Mouse (Mus musculus): ENCODE measurements at regions not wholly inside any gene's neighbourhood (a gene's known extent, or its start where the extent isn't known, plus 50 kb on each side); places are given as distances from the start of the nearest gene placed in this dataset.

GRCm38 (mm10) chr16:86044695-86045094 is 143.1 kb upstream of the Adamts5 start:
- TF ChIP-seq POLR2A (IDR thresholded peaks at IDR 0.05; ENCODE audit: insufficient read length, low read depth), result no peak
- no peak for TF ChIP-seq E2F4 (IDR thresholded peaks at IDR 0.05; ENCODE audit: insufficient read depth)
- no peak for TF ChIP-seq MAX (IDR thresholded peaks at IDR 0.05; ENCODE audit: low read depth)
- TF ChIP-seq TCF12 (IDR thresholded peaks at IDR 0.05; ENCODE audit: insufficient read depth, poor library complexity, severe bottlenecking), result no peak
- TF ChIP-seq REST (IDR thresholded peaks at IDR 0.05; ENCODE audit: insufficient read depth, insufficient read length), result no peak
- no peak for TF ChIP-seq POLR2AphosphoS2 (IDR thresholded peaks at IDR 0.05; ENCODE audit: insufficient read length, low read depth)
- no peak for TF ChIP-seq MYOG (IDR thresholded peaks at IDR 0.05; ENCODE audit: control insufficient read depth in 1 of 3, insufficient read depth in 1 of 3, insufficient read length in 2 of 3, low read depth in 2 of 3)

Measured in myocyte (in vitro differentiated cells).